Mouse (Mus musculus) embryo, embryonic 11 days (tissue): ENCODE results near the gene Xdh.
"Not testable (repeated sequence)": the region's sequence is repeated elsewhere in the genome, so short reads cannot be mapped to it uniquely, and the experiment has no call there.

Experiments
- DNase-seq: peaks from one replicate; pipeline ENCODE4 v3.0.0-alpha.2; 2015

Xdh gene

DNA sequence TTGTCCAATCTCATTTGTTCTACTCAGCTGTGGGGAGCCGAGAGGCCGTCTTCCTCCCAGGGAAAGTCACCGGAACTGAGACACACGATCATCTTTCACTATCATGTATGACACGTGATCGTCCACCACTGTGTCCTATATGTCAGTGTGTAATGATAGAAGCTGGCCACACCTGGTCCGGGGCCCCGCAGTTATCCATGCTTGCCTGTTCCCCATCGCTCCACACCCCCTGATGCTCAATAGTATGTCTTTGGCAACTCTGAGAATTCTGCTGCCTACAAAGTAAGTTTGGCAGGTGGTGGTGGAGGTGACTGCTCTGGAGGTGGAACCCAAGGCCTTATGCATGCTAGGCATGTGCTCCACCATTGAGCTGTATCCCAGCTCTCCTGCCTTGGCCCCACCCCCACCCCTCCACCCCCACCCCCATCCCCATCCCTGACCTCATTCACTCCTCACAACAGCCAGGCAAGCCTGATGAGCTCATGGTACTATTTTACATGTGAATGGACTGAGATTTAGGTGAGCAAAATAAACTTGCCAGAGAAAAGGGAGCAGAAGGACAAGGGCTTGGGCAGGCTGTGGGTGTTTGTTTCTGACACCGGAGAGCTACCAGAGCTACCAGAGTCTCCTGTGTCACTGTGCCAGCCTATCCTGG is 70.6 kb downstream of the Xdh start:
- DNase-seq = no peak

DNA sequence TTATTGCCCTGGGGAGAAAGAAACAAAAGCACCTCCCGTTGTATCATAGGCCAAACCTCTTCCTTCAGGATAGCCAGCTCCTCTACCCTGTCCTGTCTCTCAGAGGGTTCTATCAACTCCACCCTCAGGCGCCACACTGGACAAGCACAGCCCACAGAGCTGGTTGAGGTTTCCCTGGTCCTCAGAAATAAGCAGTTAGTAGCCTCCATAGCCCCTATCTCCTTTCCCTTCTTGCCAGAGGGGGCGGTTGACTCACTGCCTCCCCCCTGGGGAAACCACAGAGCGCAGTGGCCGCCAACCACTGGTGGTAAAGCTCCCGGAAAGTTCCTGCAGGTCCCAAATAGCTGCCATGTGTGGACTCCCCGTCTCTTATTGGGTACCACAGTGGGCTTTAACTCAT is 74.3 kb downstream of the Xdh start:
- no peak for DNase-seq

DNA sequence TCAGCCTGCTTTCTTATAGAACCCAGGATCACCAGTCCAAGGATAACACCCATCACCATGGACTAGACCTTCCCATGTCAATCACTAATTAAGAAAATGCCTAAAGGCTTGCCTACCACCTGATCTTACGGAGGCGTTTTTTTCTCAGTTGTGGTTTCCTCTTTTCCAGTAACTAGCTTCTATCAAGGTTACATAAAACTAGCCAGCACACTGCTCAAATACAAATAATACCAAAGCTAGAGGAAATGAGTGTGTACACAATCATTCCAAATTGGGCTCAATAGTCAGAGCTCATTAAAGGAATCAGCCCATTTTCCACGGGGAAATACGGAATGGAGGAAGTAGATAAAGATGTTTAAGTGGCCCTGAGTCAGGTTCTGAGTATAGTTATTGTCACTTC is 74.7 kb downstream of the Xdh start:
- DNase-seq = no peak

DNA sequence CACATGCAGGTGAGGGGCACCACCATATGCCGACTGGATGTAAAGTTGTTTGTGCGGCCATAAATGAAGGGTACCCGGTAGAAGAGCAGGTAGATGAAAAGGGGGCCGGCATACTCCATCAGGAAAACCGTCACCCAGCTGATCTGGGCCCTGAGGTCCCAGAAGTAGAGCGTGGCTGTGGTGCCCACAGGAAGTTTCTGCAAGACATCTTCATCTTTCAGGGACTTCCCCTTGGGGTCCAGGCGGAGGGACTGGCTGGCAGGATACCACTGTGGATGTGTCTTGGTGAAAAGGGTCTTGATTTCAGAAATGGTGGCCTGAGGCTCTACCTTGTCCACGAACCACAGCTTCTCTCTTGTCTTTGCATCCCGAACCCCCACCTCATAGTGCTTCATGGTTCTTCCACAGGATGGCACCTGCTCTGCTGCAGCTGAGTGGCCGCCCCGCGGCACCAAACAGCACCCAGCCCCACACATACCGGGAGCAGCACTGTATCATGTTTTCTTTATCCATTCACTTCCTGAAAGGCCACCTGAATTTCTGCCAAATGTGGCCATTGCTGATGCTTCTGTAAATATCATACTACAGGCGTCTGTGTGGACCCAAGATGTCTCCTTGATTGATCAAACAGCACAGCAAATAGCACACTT is 78.9 kb downstream of the Xdh start:
- DNase-seq = no peak

DNA sequence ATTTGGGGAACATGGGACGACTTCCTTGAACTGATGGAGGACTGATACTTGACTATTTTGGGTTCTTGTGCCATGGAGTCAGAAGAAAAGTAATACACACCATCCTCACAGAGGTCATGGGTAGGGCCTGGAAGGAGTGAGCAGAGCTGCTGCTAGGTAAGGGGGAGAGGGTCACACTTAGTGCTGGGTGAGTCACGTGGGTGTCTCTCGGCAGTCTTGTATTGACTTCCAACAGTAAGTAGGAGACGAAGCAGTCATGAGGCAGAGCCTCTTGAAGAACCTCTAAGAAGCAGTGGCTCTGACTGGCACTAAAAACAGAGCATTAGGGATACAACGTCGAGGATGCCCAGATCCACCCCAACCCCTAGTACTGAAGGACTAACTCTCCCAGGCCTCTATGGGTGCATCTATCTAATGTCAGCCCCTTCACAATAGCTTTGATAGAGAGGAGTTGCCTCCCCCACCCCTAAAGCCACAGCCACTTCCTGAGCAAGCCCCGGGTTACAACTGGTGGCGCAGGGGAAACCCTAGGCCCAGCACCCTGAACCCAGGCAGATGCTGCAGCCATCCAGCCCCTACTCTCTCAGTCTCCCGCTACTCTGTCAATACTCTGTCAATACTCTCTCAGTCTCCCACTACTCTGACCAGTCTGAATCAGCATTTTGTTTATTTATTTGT is 80.8 kb downstream of the Xdh start:
- no peak for DNase-seq

DNA sequence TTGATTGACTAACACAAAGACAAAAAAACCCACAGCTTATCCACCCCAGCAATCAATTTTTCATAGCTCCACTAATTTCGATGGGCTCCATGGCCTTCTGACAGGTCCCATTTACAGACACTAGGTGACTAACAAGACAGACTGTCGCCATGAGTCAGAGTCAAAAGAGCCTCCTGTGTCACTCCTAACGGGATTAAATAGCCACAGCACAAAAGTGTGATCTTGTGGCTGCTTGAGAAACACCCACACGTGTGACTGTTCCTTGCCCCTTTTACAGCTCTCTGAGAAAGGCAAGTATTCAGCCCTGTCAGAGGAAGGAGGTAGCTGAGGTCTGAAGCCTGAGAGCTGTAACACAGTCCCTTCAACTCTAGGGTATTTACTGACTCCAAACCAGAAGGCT is 96.3 kb downstream of the Xdh start:
- DNase-seq = no peak

DNA sequence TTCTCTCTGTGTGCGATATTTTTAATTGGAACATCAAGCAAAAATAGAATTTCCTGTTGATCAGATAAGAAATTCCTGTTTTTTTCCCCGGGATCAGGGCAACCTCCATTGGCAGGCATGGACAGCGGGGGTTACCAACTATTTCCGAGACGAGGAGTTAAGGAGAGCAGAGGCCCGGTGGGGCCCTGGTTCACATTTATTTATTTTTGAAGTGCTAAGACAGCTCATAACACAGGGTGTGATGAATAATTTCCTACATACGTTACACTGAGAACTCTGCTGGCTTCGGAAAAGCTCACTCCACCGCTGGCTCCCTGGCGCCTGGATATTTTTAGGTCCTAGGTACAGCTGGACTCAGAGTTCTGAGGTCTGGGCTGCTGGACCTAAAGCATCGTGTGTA is 97.0 kb downstream of the Xdh start:
- DNase-seq = no peak

DNA sequence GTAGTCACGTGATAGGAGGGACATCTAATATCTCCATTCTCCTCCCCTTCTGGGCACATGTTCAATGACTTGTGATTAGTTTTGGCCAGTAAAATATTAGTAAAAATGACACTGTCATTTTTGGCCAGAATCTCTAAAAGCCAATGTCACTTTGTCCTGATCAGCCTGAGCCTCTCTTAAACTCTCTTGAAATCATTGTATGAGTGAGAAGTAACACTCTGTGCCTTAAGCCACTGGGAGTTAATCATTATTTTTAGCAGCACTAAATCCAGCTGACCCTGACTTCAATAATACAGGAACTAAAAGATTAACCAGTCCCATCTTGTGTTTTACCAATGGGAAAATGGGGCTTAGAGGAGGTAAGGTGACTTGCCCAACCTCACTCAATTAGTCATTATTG is 102.6 kb downstream of the Xdh start:
- DNase-seq = no peak

DNA sequence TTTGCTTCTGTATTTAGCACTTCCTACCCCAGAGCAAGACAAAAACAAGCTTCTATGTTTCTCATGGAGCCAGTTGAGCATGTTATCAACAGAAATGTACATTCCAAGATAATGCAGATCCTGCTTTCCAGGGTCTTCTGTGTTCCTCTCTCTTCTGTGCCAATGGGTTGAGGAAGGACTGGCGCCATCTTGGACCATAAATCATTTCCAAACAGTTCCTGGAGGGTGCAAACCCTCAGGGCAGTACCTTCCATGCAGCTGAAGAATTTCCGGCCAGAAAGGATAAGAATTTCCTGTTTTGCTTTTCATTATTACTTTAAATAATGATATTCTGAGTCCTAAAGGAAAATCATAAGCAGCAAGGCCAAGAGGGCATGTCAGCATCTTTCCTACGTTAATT is 104.4 kb downstream of the Xdh start:
- DNase-seq = no peak

DNA sequence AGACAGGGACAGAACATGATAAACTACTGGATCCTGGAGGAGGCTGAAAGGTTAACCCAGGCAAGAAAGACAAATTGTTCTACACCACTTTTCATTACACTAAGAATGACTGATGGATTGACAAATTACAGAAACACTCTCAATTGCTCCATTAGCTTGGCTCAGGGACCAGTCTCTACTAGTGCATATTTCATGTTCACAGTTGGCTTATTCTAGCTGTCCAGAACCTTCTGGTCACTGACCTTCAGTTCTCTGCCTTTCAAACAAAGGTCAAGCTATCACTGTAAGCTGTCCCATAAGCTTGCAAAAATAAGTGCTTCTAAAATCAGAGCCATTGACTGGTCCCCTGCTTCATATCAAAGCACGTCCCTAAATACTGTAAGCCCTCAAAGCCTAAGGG is 107.0 kb downstream of the Xdh start:
- DNase-seq = no peak

DNA sequence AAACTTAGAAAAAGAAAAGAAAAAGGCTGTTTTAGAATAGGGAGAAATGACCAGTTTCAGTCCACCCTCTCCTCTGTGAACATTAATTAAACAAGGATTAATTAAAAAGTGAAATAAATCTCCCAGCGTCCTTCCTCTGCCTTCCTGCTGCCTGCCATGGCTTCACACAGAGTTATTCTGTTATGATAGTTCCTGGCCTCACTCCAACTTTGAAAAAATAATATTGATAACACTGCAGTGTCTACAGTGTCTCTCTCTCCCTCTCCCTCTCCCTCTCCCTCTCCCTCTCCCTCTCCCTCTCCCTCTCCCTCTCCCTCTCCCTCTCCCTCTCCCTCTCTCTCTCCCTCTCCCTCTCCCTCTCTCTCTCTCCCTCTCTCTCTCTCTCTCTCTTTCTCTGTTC is 110.1 kb downstream of the Xdh start:
- DNase-seq = not testable (repeated sequence)

DNA sequence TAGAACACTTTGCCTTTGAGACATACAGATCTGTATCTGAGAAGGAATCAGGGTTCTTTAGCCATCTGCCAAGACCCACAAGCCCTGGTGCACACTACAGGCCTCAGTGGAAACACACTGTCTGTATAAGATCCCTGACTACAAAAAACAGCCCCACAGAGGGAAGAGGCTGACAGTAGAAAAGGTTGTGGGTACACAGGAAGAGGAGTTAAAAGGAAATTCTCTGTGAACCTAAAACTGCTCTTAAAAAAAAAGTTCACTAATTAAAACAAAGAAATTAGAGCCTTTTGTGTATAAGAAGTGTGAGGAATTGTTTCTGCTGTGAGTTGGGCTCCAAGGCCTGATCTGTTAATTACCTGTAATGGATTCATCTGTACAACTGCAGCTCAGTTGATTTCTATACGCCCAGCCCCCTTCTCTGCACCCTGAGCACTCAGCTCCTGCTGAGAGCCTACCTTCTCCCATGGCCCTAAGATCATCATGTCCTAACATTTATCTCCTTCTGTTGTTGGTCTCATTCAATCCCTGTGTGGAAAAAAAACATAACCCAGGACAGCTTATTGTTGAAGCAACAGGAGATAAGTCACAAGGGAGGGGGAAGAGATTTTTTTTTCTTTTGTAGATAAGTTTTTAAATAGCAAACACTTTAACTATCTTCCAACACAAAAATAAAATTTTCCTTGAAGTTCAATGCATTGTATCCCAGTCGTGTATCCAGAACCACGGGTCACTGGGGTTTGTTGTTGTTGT is 110.7 kb downstream of the Xdh start:
- DNase-seq = no peak

DNA sequence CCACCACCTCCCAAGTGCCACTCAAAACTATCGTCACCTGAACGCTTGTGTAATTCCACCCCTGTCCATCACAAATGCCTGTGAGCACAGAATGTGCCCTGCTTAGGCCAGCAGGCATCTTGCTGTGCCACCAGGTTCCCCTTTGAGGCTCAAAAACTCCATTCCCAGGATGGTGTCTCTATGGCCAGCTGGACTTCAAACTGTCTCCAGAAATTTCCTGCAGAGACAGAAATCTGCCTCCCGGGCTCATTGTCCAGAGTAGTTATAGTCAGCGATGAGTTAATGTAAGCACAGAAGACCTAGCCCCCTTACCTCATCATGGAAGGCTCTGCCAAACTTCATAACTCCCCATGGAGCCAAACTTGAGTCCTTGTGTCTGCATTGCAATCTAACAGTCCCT is 112.8 kb downstream of the Xdh start:
- no peak for DNase-seq

DNA sequence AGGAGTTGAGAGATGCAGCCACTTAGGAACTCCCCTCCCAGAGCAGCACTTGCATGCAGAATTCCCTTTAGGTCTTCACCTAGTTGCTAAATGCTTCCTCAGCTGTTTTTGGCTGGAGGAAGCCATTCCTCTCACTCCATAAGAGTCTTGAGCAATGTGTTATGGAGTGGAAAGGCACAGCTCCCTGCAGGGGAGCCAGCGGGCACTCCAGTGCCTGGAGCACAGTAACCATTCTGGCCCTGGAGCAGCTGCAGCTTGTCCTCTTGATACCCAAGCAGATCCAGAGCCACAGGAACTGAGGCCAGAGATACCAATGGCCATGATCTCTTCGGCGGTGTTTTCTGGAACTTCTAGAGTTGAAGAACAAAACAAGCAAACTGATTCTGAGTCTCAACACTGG is 113.4 kb downstream of the Xdh start:
- DNase-seq = no peak
